Mouse (Mus musculus) hindbrain, embryonic 10.5 days (tissue): Measurements from ENCODE around the gene Spta1. TPM values are rescaled to one million over a fixed set of nuclear protein-coding genes. Genes with fewer than 3 reads are reported as not detected.

ENCODE experiments used
- DNase-seq: peaks from one replicate; pipeline ENCODE4 v3.0.0-alpha.2; 2017; ENCODE audit warnings: low spot score
- H3K27ac ChIP-seq: fragments of 300-500 bp; sonication (generic); 2 replicates; pipeline ENCODE4 v1.5.1; 2016; ENCODE audit warnings: mild to moderate bottlenecking, moderate library complexity
- H3K27me3 ChIP-seq: fragments of 300-500 bp; sonication (generic); 2 replicates; pipeline ENCODE4 v1.6.1; 2016; ENCODE audit warnings: mild to moderate bottlenecking; ENCODE audit not compliant: poor library complexity, insufficient read depth, severe bottlenecking
- H3K36me3 ChIP-seq: fragments of 300-500 bp; sonication (generic); 2 replicates; pipeline ENCODE4 v1.6.1; 2016; ENCODE audit warnings: mild to moderate bottlenecking, moderate library complexity
- H3K4me1 ChIP-seq: fragments of 300-500 bp; sonication (generic); replicated peaks from 2 replicates; pipeline ENCODE4 v1.6.1; 2016; ENCODE audit warnings: mild to moderate bottlenecking
- H3K4me3 ChIP-seq: fragments of 300-500 bp; sonication (generic); 2 replicates; pipeline ENCODE4 v1.5.1; 2016; ENCODE audit warnings: mild to moderate bottlenecking, moderate library complexity
- H3K9me3 ChIP-seq: fragments of 300-500 bp; sonication (generic); 2 replicates; pipeline ENCODE4 v1.6.1; 2016; ENCODE audit warnings: mild to moderate bottlenecking, moderate library complexity
- WGBS: fragments of 180-500 bp; shearing (Covaris S2); methylation state at CpG from one replicate; pipeline ENCODE4 v1.1.7; 2016; 5-methylcytosine and 5-hydroxymethylcytosine counted together
- polyA plus RNA-seq: library from polyadenylated mRNA; unstranded; fragments of >200 nt; fragmentation: Nextera tagmentation; extraction: Ambion mirVana; gene quantifications from 2 replicates; pipeline ENCODE4 v1.2.1, GENCODE M21; 2016

Spta1 gene
- polyA plus RNA-seq, result 0.78 and 1.5 TPM in 2 replicates

DNA sequence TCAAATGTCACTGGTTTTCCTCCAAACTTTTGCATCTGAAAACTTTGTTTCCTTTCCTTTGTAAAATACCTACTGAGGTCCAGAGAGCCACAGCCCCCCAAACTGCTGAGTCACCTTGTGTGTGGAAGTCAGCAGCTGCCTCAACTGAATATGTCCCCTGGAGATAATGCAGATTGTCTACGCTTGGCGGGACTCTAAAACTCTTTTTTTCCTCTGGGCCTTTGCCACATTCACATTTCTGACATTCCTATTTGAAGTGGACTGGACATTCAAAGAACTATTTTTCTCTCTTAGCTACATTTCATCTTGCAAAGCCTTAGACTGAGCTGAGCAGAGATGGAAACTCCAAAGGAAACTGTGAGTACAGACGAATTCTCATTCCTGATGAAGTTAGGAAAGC is at the start of gene Spta1:
Gene Spta1, plus strand, starts transcription at position 172 of the 400 bp plus-strand sequence.
- peak within 1 kb of the TSS; percentile 13; the same call in 1 of the 2 replicates for H3K27ac ChIP-seq
- H3K4me3 ChIP-seq, result no peak within 1 kb of the TSS
- no peaks in the 10 kb centered on the region for H3K9me3 ChIP-seq
- 28% methylated on average over 3 of the region's 3 CpGs for WGBS
- H3K27me3 ChIP-seq, result no peaks in the 10 kb centered on the region
- DNase-seq, result peak; percentile 21
- peaks cover 6% of the 10 kb centered on the region; the same call in 1 of the 2 replicates for H3K4me1 ChIP-seq
- H3K36me3 ChIP-seq, result no peaks in the 10 kb centered on the region

DNA sequence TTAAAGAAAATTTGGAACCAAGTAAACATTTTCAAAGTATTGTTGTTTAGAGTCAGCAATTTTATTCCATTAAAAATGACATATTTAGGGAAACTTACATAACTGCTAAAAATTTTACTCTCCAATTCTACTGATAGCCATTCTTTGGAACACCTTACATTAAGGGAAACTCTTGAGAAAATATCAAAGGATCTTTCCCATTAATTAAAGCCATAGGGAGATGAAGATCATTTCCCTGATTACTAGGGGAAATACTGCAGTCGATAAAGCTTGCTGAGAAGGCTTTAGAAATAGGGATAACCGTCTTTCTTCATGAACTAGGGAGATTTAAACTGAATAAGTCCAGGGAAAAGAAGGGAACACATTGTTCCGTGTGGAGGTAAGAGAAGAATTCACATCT is 41.4 kb upstream of the Spta1 start, which contains the start of gene Olfr424:
Gene Olfr424, plus strand, starts transcription at position 301 of the 400 bp plus-strand sequence.
- Histone ChIP-seq H3K4me3 (no peak within 1 kb of the TSS), H3K27me3 (no peaks in the 10 kb centered on the region), H3K4me1 (no peaks in the 10 kb centered on the region), H3K36me3 (no peaks in the 10 kb centered on the region), H3K27ac (no peak within 1 kb of the TSS), H3K9me3 (no peaks in the 10 kb centered on the region)
- 83% methylated on average over 3 of the region's 3 CpGs for WGBS
- DNase-seq, result no peak

DNA sequence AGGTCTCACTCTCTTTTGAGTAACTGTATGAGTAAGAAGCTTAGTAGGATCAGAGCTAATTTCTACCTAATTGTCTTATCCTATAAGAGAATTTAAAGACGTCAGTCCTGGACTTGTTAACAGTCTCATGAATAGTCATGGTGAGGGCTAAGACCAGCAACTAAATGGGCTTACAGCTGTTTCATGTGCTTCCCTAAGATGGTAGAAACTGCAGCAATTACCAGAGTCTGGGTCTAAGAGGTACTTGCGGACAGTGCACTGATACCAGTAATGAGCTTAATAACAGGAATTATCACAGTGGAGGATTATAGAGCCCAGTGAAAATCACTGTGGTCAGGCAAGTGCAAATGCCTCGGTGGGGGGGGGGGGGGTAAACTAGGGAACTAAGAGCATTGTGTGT is 40.6 kb upstream of the Spta1 start:
- Histone ChIP-seq H3K4me3 (no peak overlapping the region), H3K27ac (no peak overlapping the region), H3K9me3 (no peaks in the 10 kb centered on the region), H3K4me1 (no peaks in the 10 kb centered on the region), H3K27me3 (no peaks in the 10 kb centered on the region), H3K36me3 (no peaks in the 10 kb centered on the region)
- 70% methylated on average over 3 of the region's 3 CpGs for WGBS
- DNase-seq, result no peak

DNA sequence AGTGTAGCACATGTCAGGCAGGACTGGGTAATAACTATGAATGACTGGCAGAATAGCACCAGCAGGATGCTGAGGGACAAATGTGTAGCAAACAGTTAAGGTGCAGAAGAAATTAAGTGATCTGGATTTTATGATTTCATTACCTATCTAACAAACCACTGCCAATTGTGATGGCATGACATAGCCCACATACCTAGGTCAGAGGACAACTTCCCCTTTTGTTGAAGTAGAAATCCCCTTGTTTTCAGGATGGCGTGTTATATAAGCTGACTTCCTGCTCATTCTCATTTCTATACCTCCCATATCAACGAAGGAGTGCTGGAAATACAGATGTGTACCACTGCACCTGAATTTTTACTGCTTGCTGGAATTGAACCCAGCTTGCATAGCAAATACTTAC is 31.2 kb upstream of the Spta1 start:
- H3K9me3 ChIP-seq, result no peaks in the 10 kb centered on the region
- WGBS, result 77% methylated on average over 2 of the region's 2 CpGs
- H3K27me3 ChIP-seq, result no peaks in the 10 kb centered on the region
- H3K27ac ChIP-seq, result no peak overlapping the region
- H3K4me3 ChIP-seq, result no peak overlapping the region
- H3K4me1 ChIP-seq, result no peaks in the 10 kb centered on the region
- no peak for DNase-seq
- H3K36me3 ChIP-seq, result no peaks in the 10 kb centered on the region

DNA sequence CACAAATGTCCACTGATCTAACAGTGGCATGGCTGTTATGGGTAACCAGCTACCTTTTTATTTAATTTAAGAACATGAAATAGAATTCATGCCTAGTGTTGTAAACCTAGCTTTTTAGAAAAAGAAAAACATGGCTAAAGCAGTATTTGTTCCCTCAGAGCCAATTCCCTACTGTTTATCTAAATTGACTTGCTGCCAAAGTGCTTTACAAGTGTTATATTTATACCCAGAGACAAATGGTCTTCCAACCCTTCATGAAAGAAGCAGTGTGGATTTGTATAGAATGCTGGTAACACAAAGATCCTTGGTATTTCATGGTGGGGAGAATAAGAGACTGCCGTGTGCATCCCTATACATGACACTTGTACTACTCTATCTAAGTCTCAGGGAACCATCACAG is 25.9 kb upstream of the Spta1 start:
- Histone ChIP-seq H3K36me3 (no peaks in the 10 kb centered on the region), H3K9me3 (no peaks in the 10 kb centered on the region), H3K27ac (no peak overlapping the region), H3K4me1 (no peaks in the 10 kb centered on the region), H3K27me3 (no peaks in the 10 kb centered on the region), H3K4me3 (no peak overlapping the region)
- WGBS, result 93% methylated on average over 1 of the region's 1 CpGs
- DNase-seq, result no peak

DNA sequence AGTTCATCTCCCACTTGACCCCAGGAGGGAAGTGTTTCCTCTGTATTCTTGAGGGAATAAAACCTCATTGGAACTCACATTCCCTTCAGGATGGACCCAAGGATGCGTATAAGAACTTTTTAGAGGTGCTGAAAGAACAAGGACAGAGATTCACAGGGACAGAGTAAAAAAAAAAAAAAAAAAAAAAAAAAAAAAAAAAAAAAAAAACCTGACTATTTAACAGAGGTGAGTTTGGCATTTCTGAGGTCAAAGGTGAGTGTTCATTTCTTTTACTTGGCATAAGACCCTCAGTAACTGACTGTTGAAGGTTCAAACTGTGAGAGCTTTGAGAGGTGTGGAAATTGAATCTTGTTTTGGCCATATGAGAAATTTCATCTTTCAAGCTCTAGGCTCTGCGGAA is 23.3 kb upstream of the Spta1 start:
- H3K9me3 ChIP-seq, result no peaks in the 10 kb centered on the region
- H3K36me3 ChIP-seq, result no peaks in the 10 kb centered on the region
- no peak overlapping the region for H3K27ac ChIP-seq
- no peaks in the 10 kb centered on the region for H3K27me3 ChIP-seq
- 78% methylated on average over 2 of the region's 2 CpGs for WGBS
- no peak overlapping the region for H3K4me3 ChIP-seq
- no peak for DNase-seq
- no peaks in the 10 kb centered on the region for H3K4me1 ChIP-seq

DNA sequence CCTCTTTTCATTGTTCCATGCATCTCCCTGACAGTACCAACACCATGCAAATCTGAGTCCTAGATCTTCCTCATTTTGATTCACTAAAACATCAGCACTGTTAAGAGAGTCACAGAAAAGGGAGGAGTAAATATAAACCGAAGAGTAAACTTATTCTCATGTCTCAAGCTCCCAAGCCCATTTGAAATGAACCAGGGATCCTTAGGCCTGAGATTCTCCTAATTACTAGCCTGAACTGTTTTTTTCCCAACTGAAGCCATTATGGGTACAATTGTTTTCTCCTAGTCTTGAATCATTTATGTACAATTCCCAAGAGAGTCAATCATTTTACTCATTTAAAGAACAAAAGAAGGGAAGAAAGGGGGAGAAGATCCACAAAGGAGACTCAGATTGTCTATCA is 17.2 kb upstream of the Spta1 start, which contains the start of gene Olfr420:
Gene Olfr420, plus strand, starts transcription at position 301 of the 400 bp plus-strand sequence.
- no peak within 1 kb of the TSS for H3K27ac ChIP-seq
- no peaks in the 10 kb centered on the region for H3K27me3 ChIP-seq
- DNase-seq, result no peak
- H3K4me1 ChIP-seq, result no peaks in the 10 kb centered on the region
- no peaks in the 10 kb centered on the region for H3K36me3 ChIP-seq
- WGBS, result 84% methylated on average over 1 of the region's 1 CpGs
- no peaks in the 10 kb centered on the region for H3K9me3 ChIP-seq
- H3K4me3 ChIP-seq, result no peak within 1 kb of the TSS

DNA sequence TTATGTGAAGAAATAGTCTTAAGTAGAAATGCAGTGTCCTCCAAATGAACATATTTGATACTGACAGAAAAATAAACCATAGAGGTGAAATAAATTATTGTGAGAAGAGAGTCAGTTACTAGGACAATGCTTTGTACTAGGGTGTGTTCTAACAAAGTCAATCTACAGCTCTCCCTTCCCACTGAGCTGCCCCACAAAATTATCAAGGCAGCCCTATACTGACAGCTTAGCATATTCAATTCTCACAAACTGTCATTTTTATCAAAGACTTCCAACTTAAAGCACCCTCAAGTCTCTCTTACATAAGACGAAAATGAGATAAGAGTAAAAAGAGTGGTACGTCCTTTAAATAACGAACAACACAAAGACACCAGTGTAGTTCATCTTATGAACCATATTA is 15.0 kb upstream of the Spta1 start:
- 90% methylated on average over 3 of the region's 3 CpGs for WGBS
- Histone ChIP-seq H3K36me3 (no peaks in the 10 kb centered on the region), H3K4me1 (no peaks in the 10 kb centered on the region), H3K4me3 (no peak overlapping the region), H3K9me3 (no peaks in the 10 kb centered on the region), H3K27me3 (no peaks in the 10 kb centered on the region), H3K27ac (no peak overlapping the region)
- no peak for DNase-seq

DNA sequence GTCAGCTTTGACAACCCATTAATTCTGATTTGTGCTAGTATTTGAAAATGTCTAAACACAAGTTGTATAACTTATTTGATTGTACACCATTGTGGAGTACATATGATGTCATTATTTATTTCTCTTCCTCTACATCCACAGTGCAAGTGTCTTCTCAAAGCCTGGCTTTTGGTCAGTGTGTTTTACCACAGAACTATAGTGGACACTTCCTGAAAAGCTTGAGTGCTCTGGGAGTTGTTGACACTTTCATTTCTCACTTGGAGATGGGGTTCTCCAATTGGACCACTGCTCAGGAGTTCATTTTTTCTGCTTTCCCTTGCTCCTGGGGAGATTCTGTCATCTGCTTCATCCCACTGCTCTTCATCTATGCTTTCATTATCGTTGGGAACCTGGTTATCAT is 14.1 kb upstream of the Spta1 start:
- no peaks in the 10 kb centered on the region for H3K9me3 ChIP-seq
- no peak for DNase-seq

DNA sequence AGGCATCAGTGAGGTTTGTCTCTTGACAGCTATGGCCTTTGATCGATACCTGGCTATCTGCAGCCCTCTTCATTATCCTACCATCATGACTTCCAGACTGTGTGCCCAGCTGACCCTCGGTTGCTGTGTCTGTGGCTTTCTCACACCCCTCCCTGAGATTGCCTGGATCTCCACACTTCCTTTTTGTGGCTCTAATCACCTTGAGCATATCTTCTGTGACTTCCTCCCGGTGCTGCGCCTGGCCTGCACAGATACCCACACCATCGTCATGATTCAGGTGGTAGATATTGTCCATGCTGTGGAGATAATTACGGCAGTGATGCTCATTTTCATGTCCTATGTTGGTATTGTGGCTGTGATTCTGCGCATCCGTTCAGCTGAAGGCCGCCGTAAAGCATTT is 13.5 kb upstream of the Spta1 start:
- Histone ChIP-seq H3K4me3 (no peak overlapping the region), H3K4me1 (no peaks in the 10 kb centered on the region), H3K9me3 (no peaks in the 10 kb centered on the region), H3K27ac (no peak overlapping the region), H3K36me3 (no peaks in the 10 kb centered on the region), H3K27me3 (no peaks in the 10 kb centered on the region)
- no peak for DNase-seq
- WGBS, result 93% methylated on average over 10 of the region's 10 CpGs

More for the DNA sequence above, 14.1 kb upstream of the Spta1 start:
- H3K36me3 ChIP-seq, result no peaks in the 10 kb centered on the region
- no peaks in the 10 kb centered on the region for H3K4me1 ChIP-seq
- H3K4me3 ChIP-seq, result no peak overlapping the region
- H3K27me3 ChIP-seq, result no peaks in the 10 kb centered on the region
- WGBS, result 78% methylated on average over 1 of the region's 1 CpGs
- H3K27ac ChIP-seq, result no peak overlapping the region

DNA sequence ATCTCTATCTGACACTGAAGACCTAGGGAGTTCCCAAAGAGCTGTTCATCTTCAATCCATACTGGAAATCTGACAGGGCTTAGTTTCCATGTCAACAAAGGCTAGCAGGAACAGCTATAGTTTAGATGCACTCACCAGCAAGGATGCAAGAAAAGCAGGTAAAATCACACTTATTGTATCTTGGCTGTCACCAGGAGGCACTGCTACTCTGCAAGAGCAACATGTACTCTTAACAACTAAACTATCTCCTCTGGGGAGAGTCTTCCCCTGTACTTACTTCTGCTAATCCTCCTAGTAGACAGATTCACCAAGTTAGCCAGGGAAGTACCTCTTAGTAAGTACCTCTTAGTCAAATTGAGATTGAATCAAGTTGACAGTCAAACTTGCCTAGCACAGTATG is 3.6 kb upstream of the Spta1 start:
- peaks cover 6% of the 10 kb centered on the region; the same call in 1 of the 2 replicates for H3K4me1 ChIP-seq
- H3K4me3 ChIP-seq, result no peak overlapping the region
- DNase-seq, result no peak
- H3K36me3 ChIP-seq, result no peaks in the 10 kb centered on the region
- no peaks in the 10 kb centered on the region for H3K9me3 ChIP-seq
- H3K27me3 ChIP-seq, result no peaks in the 10 kb centered on the region
- no peak overlapping the region for H3K27ac ChIP-seq

DNA sequence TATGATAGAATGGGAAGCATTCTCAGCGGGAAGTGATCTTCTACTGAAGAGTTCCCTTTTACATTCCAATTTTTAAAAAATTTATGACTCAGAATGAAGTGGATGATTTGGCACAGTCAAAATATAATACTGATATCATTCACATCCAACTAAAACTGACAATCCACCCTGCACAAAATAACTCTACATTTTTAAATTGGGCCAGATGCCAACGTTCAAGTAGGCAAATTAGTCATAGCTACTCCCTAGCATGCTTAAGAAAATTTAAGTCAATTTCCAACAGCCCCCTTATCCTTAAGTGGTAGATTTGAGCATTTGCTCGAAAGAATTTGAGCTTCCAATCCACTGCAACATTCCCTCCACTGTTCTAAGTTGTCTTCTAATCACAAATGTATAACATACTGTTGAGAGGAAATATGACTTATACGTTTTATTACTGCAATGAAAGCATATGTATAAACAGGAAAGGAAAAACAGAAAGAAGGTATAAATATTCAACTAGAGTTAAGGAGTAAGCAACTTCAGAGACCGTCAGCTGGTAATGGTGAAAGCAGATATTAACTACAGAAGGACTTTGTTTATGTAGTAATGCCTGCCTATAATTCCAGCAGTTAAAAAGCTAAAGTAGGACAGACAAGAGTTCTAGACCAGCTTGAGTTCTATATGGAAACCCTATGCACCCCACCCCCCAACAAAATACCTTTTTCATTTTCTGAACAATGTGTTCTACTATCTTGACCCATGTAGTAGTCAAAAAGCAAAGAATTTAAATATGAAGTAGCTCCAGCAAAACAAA is 1.7 kb upstream of the Spta1 start:
- no peaks in the 10 kb centered on the region for H3K27me3 ChIP-seq
- no peak overlapping the region for H3K27ac ChIP-seq
- no peak for DNase-seq
- H3K9me3 ChIP-seq, result no peaks in the 10 kb centered on the region
- H3K4me1 ChIP-seq, result peaks cover 6% of the 10 kb centered on the region; the same call in 1 of the 2 replicates
- H3K36me3 ChIP-seq, result no peaks in the 10 kb centered on the region
- no peak overlapping the region for H3K4me3 ChIP-seq
- WGBS, result 88% methylated on average over 5 of the region's 5 CpGs

DNA sequence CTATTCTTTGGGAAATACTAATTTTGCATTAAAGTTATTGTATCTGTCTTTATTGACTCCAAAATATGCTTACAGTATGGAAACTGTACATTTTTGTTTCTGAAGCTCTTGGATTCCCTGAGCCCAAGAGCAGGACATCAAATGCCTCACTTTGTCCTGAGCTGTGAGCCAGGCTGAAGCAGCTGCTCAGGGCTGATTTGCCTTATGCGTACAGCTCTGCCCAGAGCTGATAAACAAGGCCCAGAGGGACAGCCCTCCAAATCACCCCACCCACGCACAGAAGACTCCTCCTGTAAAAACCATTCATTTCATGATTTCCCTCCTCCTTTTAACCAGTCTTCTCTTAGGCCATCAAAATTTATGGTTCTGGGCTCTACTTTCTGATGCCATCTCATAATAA is 1.0 kb upstream of the Spta1 start:
- WGBS, result 65% methylated on average over 2 of the region's 2 CpGs
- no peak for DNase-seq
- H3K4me3 ChIP-seq, result no peak overlapping the region
- no peaks in the 10 kb centered on the region for H3K27me3 ChIP-seq
- H3K4me1 ChIP-seq, result peaks cover 6% of the 10 kb centered on the region; the same call in 1 of the 2 replicates
- no peak overlapping the region for H3K27ac ChIP-seq
- H3K36me3 ChIP-seq, result no peaks in the 10 kb centered on the region
- no peaks in the 10 kb centered on the region for H3K9me3 ChIP-seq
